Mouse (Mus musculus) mouse embryonic stem cell (cell line): ENCODE results near the gene Rdh11.
"Not testable (repeated sequence)": the region's sequence is repeated elsewhere in the genome, so short reads cannot be mapped to it uniquely, and the experiment has no call there.

Experiments
- in situ Hi-C, 2 experiments: fragments of 300-500 bp; cut with MboI; formaldehyde crosslinking; loops; 1 replicate in 1 of 2; 3 replicates in 1 of 2; pipeline ENCODE4 v1.14.3; 2019 to 2020; ENCODE audit warnings: low sequenced_read_pairs in 2 of 2, low pct_unique_long_range_greater_than_20kb in 1 of 2, mixed read lengths in 1 of 2; ENCODE audit not compliant: unreplicated experiment in 1 of 2

Rdh11 gene

GRCm38 (mm10) chr12:79192193-79192592 lies at the start of gene Rdh11:
Rdh11 (minus strand) TSS chr12:79192293.
- in situ Hi-C loops: no loop called here

GRCm38 (mm10) chr12:79235485-79236080 lies 43.5 kb upstream of the Rdh11 start:
- in situ Hi-C loops: no loop called here

GRCm38 (mm10) chr12:79217511-79217910 lies 25.4 kb upstream of the Rdh11 start:
- in situ Hi-C loops: no loop called here

DNA sequence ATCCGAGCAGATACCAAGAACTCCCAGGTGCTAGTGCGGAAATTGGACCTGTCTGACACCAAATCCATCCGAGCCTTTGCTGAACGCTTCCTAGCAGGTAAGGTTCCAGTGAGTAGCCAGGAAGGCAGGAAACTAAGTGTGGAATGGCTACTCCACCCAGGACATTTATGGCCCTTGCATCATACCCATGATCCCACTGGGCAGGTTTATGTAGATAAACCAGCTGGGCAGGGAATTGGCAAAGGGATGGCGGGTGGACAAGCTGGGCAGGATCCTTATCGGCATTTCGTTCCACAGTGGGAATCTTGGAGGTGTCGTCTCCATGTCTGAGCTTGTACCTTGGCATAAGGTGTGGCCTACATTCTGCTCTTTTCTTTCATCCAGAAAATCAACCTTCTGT lies 19.4 kb upstream of the Rdh11 start:
- in situ Hi-C loops: no loop called here

GRCm38 (mm10) chr12:79208703-79209464 lies 16.8 kb upstream of the Rdh11 start, which contains the start of gene Rdh12:
Rdh12 (plus strand) TSS chr12:79208914.
- in situ Hi-C loops: no loop called here

DNA sequence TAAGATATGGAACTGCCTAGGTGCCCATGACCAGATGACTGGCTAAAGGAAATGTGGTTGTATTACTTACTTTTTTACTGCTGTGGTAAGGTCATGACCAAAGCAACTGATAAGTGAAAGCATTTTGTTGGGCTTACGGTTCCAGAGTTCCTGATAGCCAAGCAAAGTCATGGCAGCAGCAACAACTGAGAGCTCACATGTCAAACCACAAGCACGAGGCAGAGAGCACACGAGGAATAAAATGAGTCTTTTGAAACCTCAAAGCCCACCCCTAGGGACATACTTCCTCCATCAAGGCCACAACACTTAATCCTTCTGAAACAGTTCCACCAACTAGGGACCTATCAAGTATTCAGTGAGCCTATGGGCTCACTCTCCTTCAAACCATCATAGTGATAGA lies 9.8 kb upstream of the Rdh11 start:
- in situ Hi-C loops: no loop called here

DNA sequence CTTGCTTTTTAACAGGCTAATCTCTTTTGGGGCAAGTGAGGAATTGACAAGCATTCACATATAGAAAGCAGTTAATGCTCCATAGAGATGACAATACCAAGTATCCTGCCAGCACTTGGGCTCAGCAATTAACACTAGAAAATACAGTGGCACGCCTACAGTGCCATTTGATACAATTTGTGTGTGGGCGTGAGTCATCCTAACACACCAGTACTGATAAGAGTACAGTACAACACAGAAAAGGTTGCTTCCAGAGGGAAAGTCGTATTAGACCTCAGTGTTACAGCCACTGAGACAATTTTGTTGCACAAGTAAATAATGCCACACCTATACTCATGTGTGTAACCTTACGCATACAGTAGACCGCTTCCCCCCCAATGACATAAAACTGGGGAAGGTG lies 5.0 kb upstream of the Rdh11 start:
- in situ Hi-C loops: no loop called here

DNA sequence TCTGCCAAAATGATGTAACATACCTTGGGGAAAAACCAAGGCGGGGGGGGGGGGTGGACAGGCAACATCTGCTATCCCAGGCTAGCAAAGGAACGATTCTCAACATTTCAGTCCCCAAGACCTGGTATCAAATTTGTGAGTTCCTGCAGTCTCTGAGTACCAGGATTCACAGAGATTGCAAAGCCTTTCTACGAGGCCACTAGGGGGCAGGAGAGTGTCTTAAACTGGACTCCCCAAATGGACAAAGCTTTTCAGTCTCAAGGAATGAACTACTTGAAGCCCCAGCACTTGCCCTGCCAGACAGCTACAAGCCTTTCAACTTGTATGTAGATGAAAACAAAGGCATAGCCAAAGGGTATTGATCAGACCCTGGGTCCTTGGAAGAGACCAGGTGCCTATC lies 1.3 kb upstream of the Rdh11 start:
- in situ Hi-C loops: no loop called here

GRCm38 (mm10) chr12:79191701-79192100 lies 392 bp downstream of the Rdh11 start:
- in situ Hi-C loops: no loop called here

DNA sequence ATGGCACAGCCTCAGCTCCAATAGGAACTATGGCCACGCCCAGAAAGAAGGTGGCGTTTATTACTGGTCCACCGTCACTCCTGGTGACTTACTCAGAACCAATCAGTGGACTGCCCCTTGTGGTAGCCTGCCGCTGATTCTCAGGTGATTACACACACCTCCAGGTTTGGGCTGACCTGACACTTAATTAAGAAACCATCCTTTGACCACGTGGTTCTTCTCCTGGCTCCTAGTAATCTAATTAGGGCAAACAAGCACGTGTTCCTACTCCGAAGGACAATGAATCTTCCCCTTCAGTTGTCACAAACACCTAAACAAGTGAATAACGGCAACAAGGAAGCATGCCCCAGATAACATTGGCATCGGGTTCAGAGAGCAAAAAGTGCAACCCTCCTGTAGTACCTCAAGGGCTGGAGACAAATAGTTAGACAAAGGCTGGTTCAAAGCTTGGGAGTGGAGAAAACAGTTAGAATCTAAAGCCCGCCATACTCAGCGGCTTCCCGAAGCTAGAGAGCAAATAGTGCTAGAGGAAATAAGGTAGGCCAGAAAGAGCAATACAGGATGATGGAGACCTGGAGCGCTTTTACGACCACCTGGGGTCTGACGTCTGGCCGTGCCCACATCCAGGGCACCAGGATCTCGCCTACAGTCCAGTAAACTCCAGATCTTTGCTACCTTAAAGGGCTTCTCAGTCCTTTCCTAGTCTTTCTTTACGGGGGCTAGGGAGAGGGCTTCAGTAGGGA lies 991 bp downstream of the Rdh11 start:
- in situ Hi-C loops: no loop called here

DNA sequence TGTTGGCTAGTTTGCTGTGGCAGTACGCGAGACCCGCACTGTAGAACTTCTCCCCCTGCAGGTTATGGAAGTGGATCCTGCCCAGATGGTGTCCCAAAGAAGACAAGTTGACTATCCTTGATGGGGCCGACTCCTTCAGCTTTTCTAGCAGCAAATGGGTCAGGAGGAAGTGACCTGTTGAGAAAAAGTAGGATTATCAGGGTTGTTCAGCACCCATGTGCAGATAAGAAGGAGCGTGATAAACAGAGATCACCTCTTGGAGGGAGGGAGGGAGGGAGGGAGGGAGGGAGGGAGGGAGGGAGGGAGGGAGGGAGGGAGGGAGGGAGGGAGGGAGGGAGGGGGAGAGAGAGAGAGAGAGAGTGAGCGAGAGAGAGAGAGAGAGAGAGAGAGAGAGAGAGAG lies 6.9 kb downstream of the Rdh11 start:
- in situ Hi-C loops: not testable (repeated sequence)

DNA sequence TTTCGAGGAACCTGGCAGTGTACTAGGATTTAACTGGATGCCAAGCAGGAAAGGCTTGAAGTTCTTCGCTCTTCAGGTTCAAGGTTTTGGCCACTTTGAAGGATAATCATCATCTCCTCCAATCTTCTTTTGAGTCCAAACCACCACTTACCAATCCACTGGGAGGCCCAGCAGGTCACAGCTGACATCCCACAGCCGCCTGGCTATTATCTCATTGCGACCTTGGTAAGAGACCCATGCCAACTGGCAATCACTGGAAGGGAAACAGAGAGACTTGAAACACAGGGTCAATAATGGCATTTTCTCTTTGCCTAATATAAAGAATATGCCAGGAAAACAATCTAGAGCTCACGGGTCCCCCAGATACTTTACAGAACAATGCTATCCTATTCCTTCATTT lies 16.1 kb downstream of the Rdh11 start:
- in situ Hi-C loops: no loop called here

GRCm38 (mm10) chr12:79173721-79174120 lies 18.4 kb downstream of the Rdh11 start:
- in situ Hi-C loops: no loop called here

GRCm38 (mm10) chr12:79172019-79172941 lies 19.8 kb downstream of the Rdh11 start, which contains the start of gene Vti1b:
Vti1b (minus strand) TSS chr12:79172667.
- in situ Hi-C loops: no loop called here

GRCm38 (mm10) chr12:79171269-79171995 lies 20.7 kb downstream of the Rdh11 start:
- in situ Hi-C loops: no loop called here

GRCm38 (mm10) chr12:79170421-79170820 lies 21.7 kb downstream of the Rdh11 start:
- in situ Hi-C loops: no loop called here

DNA sequence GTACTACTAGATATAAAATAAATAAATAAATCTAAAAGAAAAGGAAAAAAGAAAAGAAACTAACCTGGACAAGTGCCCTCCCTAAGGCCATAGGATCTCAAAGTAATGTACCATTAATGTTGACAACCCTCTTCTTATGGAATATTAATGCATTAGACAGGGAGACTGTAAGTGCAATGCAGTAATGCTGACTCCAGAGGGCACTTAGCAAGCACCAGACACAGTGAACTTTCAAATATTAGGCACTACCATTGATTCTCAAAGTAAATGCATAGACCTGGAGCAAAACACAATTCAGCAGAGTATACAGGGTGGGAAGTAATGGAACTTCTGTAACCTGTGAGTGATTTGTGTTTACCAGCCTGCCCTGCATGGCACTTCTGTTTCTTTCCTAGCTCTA lies 22.9 kb downstream of the Rdh11 start:
- in situ Hi-C loops: no loop called here

DNA sequence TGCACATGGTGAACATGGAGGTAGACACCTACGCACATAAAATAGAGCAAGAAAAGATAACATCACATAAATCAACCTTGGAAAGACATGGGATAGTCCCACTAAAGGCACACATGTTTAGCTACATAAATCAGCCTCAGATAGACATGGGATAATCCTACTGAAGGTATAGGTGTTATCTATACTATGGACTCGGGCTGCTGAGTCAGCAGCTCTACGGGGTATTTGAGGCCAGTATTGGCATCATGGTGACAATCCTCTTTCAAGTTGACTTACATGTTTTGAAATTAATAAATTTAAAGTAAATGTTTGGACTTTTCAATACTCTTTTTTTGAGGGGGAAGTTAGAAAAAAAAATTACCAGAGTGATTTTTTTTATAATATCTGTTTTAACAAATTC lies 29.2 kb downstream of the Rdh11 start:
- in situ Hi-C loops: no loop called here
